Mouse (Mus musculus) A20 (cell line): ENCODE data around the gene Nrp2.

Experiments used
- DNase-seq: peaks from one replicate; pipeline ENCODE4 v3.0.0-alpha.2; 2011; ENCODE audit warnings: low read depth, low spot score

The Nrp2 gene

GRCm38 (mm10) chr1:62721706-62722187, 18.7 kb downstream of the Nrp2 start:
- no peak for DNase-seq

DNA sequence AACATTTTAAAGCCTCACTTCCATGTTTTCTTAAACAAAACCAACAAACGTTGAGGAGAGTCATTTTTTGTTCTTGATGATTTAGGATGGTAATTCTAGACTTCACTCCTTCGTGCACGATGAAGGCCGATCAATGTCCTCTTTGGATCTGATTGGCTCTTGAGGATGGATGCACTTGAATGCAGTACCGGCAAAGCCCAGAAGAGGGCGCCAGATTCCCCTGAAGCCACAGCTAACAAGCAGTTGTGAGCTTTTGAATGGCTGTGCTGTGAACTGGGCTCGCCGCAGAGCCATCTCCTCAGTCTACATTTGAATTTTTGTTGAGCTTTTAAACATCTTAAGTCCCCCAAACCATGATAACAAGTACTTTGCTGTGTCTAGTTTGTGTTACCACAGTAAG, 19.4 kb downstream of the Nrp2 start:
- peak; percentile 60 for DNase-seq

- DNase-seq: no peak
Observed at GRCm38 (mm10) chr1:62723891-62724290, 20.8 kb downstream of the Nrp2 start.

DNA sequence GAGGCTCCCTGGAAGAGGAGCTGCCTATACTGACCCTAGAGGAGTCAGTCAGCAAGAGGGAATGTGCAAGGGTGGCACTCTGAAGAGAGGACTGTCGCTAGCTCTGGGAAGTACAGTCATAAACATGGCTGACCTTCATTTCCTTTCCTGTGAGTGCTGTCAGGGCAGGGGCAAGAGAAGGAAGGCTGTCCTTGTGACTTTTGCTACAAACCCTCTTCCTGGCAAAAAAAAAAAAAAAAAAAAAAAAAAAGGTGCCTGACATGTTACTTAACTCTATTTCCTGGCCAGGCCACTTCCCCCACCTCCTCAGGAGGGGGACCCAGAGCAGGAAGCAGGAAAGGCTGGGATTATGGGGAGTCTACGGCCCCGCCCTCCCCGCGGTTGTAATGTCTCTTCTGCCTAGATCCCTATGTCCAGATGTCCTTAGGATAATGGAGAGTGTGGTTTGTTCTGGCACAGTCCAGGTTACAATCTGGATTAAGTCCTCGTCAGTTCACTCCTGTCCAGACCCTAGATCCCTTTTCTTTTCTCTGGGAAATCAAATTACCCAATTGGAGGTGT, 21.5 kb downstream of the Nrp2 start:
- DNase-seq: no peak

- DNase-seq: no peak
Observed at GRCm38 (mm10) chr1:62725032-62725678, 22.1 kb downstream of the Nrp2 start.

DNA sequence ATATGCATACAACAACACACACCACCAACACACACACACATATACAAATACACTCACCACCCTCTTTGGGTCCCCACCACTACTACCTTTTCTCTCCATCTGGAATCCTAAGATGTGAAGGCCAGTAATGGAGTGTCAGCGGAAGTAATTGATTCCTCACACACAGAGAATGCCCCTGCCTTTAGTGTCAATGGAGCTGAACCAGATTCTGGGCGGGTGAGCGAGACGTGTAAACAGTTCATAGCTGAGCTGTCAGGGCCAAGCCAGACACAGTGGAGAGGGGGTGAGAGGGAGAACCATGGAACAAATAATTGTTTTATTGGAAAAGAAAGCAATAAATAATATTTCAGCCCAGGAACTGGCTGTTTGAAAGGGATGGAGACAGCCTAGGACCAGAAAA, 24.1 kb downstream of the Nrp2 start:
- no peak for DNase-seq

- no peak for DNase-seq
Observed at GRCm38 (mm10) chr1:62728421-62728820, 25.3 kb downstream of the Nrp2 start.

DNA sequence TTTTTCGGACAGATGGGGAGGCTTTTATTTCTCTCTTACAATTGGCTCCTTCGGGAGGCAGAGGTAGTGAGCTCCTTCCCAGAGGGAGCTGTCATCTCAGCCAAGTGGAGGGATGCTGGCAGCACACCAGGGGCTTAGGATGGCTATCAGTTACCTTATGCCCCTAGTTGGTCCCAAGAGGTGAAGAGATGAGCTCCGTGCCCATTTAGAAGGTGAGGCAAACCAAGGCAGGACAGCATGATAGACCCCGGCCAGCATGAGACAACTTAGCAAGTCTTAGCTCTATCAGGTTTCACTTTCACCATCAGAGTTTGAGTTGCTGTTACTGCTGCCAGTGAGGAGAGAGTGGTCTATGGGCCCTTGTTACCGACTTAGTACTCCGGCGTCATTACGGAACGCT, 25.8 kb downstream of the Nrp2 start:
- no peak for DNase-seq

- DNase-seq: no peak
Observed at GRCm38 (mm10) chr1:62729345-62730150, 26.5 kb downstream of the Nrp2 start.

- DNase-seq: no peak
Observed at GRCm38 (mm10) chr1:62732036-62732435, 29.0 kb downstream of the Nrp2 start.

DNA sequence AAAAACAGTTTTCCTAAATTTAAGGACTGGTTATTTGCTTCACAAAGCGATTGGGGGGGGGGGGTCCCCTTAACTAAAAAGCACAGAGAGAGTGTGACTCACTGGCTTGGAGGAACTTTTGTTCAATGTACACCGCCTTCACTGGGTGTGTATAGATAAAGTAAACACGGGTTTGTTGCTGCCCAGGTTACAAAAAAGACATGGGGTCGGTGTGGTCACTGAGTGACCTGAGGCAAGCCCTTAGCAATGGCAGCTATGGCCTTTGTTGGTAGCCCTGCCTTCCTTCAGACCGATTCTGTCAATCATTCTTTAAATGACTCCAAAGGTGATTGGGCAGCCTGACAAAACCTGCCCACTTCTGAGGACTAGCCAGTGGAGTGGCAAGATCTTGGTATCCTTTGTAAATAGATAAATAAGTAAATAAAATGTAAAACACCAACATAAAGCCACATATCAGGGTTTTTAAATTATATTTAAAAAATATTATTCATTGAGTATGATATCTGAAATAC, 31.4 kb downstream of the Nrp2 start:
- no peak for DNase-seq

DNA sequence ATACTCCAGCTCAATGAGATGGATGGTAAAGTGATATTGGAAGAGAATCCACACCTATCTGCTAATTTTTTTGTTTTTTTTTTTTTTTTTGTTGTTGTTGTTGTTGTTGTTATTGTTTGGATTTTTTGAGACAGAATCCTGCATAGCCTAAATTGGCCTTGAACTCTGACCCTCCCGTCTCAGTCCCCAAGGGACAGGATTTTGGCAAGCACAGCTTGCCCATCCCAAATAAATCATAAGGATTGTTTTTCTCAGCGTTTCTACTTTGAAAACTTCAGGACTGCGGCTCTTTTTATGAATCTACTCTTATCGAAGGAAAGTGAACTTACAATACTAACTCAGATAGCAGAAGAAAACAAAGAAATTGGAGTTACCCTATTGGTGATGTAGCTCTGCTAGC, 31.9 kb downstream of the Nrp2 start:
- no peak for DNase-seq

GRCm38 (mm10) chr1:62735835-62736234, 32.8 kb downstream of the Nrp2 start:
- DNase-seq: peak; percentile 24

DNA sequence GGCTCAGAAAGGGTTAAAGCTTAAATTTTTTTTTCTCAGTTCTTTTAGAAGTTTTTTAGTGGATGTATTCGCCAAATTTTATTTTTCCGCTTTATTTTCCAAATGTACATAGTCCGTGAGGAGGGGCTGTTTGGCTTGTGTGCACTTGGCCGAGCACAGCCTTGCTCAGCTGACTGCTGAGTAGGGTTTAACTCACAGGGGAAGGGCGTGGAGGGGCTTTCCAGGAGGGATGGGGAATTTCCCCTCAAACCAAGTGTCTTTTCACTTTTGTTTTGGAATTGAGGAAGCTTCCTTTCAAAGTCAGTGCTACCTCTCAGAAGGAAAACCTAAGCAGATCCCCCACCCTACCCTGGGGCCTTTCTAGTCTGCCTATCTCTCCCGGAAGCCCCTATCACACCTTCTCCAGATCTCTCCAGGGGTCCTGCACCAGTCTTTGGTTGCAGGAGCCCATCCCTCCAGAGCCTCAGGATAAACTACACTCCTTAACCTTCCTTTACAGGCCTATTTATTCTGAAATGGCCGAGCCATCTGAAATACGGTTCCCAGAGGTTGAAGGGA, 33.4 kb downstream of the Nrp2 start:
- DNase-seq: peak; percentile 29

- no peak for DNase-seq
Observed at GRCm38 (mm10) chr1:62738165-62738564, 35.1 kb downstream of the Nrp2 start.

GRCm38 (mm10) chr1:62742092-62742491, 39.0 kb downstream of the Nrp2 start:
- DNase-seq: no peak

GRCm38 (mm10) chr1:62743064-62743694, 40.1 kb downstream of the Nrp2 start:
- no peak for DNase-seq

- no peak for DNase-seq
Observed at GRCm38 (mm10) chr1:62745889-62746288, 42.8 kb downstream of the Nrp2 start.

DNA sequence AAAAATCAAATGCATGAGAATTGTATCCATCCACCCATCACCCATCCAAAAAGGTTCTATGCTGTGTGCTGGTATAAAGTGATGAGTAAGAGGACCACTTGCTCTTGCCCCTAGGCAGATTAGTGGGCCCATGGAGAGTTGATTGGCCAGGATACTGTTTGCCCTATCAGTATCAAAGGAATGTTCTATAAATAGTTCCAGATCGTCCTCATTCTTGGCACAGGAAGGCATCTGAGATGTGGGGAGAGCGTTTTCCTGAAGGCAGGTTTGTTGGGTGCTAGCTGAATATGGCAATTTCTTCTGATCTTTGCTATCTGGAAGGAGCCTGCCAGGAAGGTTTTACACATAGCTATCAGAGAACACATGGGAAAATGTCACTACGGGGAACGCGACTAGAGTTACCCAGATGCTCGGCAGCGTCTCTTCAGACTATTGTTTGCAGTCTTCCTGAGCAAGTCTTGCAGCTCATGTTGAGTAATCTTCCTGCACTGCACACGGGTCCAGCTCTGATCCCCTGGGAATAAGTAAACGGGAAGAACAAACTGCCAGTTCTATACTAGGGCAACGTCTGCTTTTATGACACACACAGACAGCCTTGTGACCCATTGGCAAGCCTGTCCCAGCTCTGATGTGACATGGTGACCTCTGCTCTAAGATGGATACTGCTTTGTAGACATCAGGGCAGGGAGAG, 44.5 kb downstream of the Nrp2 start:
- no peak for DNase-seq

DNA sequence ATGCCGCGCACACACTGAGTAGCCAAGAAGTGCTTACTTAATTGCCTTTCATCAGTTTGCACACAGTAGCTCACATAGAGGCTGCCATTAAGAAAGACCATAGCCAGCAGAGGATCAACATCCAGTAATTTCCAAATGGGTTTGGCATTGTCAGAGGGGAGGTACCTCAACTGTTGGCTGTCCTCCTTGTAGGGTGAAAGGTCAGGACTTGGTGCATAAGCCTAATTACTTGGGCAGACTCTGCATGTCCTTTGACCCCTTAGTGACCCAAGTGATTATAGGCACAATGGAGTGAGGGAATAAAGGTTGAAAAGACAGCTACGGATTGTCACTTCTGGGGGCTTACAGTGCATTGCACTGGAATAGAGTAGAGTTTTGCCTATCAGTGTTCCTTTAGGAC, 45.3 kb downstream of the Nrp2 start:
- DNase-seq: no peak

DNA sequence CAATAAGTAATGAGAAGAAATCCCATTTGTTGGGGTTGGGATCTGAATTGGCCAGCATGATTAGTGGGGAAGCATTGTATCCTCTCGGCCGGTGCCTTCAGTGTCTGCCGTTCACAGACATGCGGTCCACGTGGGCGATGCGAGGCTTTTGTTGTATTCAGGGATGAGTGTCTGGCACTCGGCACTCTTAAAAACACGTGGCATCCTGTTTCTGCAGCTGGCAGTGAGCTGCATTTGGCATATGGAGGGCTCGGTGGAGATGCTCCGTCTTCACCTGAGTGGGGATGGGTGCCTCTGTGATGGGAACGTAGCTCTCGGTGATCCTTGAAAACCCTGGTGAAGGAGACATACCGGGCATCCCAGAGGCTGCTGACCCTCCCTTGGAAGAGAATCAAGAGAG, 46.6 kb downstream of the Nrp2 start:
- DNase-seq: no peak
